Mouse (Mus musculus): ENCODE results near the gene Skint11.

Skint11 gene

DNA sequence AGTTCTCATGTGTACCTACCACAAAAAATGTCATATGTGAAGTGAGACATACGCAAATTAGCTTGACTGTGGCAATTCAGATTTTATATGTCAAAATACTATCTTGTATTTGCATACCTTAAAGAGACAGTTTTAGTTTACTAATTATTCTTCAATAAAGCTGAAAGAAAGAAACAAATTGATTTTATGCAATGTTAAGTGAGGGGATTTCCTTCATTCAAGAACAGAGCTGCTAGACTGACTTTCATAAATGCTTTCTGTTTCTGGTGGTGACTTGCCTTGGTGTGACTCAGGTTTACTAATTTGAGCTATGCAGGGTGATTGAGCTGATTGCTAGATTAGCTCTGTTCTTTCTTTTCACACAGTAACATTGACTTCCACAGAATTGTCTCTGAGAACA, at the start of gene Skint11:
Gene Skint11, plus strand, starts transcription at position 301 of the 400 bp plus-strand sequence.
- DNase-seq = no peak

GRCm38 (mm10) chr4:114161149-114161548, 2.0 kb upstream of the Skint11 start:
- no peak for DNase-seq

- peak; percentile 3 for DNase-seq
Measured at GRCm38 (mm10) chr4:114172898-114173297, 9.7 kb downstream of the Skint11 start.

DNA sequence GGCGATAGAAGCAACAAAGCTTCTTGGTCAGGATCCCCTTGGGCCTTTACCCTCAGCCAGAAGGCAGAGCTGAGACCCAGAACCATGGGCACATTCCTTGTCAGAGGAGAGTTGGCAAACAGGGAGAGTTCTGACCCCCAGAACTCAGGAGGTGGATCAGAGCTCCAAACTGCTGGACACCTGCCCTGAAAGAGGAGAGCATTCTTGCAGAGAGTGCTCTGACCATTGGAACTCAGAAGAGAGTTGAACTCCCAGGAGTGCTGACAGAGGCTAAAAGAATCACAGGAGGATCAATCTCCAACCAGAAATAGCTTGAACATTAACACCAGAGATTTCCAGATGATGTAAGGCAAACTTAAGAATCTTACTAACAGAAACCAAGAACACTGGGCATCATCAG, 93.7 kb downstream of the Skint11 start:
- peak; percentile 45 for DNase-seq

Data from kidney, adult 11 months (tissue).